Mouse (Mus musculus) MEL (cell line): ENCODE measurements at regions not wholly inside any gene's neighbourhood (a gene's known extent, or its start where the extent isn't known, plus 50 kb on each side); places are given as distances from the start of the nearest gene placed in this dataset.

Experiments used
- DNase-seq: peaks from one replicate; pipeline ENCODE4 v3.0.0; 2011; ENCODE audit warnings: low read depth, low spot score
- H3K27ac ChIP-seq: 2 replicates; pipeline ENCODE4 v1.5.1; 2012; ENCODE audit warnings: low read depth, mild to moderate bottlenecking, control low read depth, low read length, moderate library complexity; ENCODE audit not compliant: control insufficient read depth
- H3K27me3 ChIP-seq, 2 experiments: fragments of 150-350 bp in 1 of 2; sonication (generic) in 1 of 2; 2 replicates each; pipeline ENCODE4 v1.6.1; 2012; ENCODE audit warnings: low read length in 2 of 2, mild to moderate bottlenecking in 2 of 2, improper control_type of control experiment in 1 of 2, moderate library complexity in 1 of 2; ENCODE audit not compliant: insufficient read depth in 2 of 2, control insufficient read depth in 1 of 2
- H3K36me3 ChIP-seq, 2 experiments: 2 replicates each; pipeline ENCODE4 v1.6.1; 2012 to 2014; ENCODE audit warnings: low read length in 2 of 2, improper control_type of control experiment in 1 of 2, inconsistent platforms in 1 of 2, mild to moderate bottlenecking in 1 of 2; ENCODE audit not compliant: insufficient read depth in 2 of 2, control insufficient read depth in 1 of 2
- H3K4me1 ChIP-seq, 2 experiments: fragments of 150-350 bp in 1 of 2; sonication (generic) in 1 of 2; 2 replicates each; pipeline ENCODE4 v1.6.1; 2012; ENCODE audit warnings: low read length in 2 of 2, improper control_type of control experiment in 1 of 2, mild to moderate bottlenecking in 1 of 2; ENCODE audit not compliant: insufficient read depth in 2 of 2, control insufficient read depth in 1 of 2
- H3K4me3 ChIP-seq, 2 experiments: fragments of 150-350 bp in 1 of 2; sonication (generic) in 1 of 2; 2 replicates each; pipeline ENCODE4 v1.5.1; 2012; ENCODE audit warnings: low read depth in 2 of 2, low read length in 2 of 2, mild to moderate bottlenecking in 2 of 2, moderate library complexity in 2 of 2, control low read depth in 1 of 2, improper control_type of control experiment in 1 of 2; ENCODE audit not compliant: control insufficient read depth in 1 of 2, insufficient read depth in 1 of 2
- H3K79me2 ChIP-seq: 2 replicates; pipeline ENCODE4 v1.6.1; 2012; ENCODE audit warnings: mild to moderate bottlenecking, low read length, moderate library complexity; ENCODE audit not compliant: control insufficient read depth, poor library complexity, insufficient read depth
- H3K9ac ChIP-seq: 2 replicates; pipeline ENCODE4 v1.6.1; 2012; ENCODE audit warnings: low read depth, mild to moderate bottlenecking, control low read depth, low read length, moderate library complexity; ENCODE audit not compliant: control insufficient read depth, poor library complexity, severe bottlenecking
- H3K9me3 ChIP-seq: fragments of 150-350 bp; sonication (generic); replicated peaks from 2 replicates; pipeline ENCODE4 v1.6.1; 2012; ENCODE audit warnings: mild to moderate bottlenecking, low read length, improper control_type of control experiment, moderate library complexity; ENCODE audit not compliant: insufficient read depth
- BHLHE40 ChIP-seq: IDR thresholded peaks from 2 replicates; pipeline ENCODE4 v1.6.1; 2012; ENCODE audit warnings: low read depth, mild to moderate bottlenecking, inconsistent platforms, low read length, improper control_type of control experiment, borderline replicate concordance
- E2F4 ChIP-seq: IDR thresholded peaks from 2 replicates; pipeline ENCODE4 v1.6.1; 2011; ENCODE audit warnings: low read depth, low read length, improper control_type of control experiment, borderline replicate concordance
- GATA1 ChIP-seq: IDR thresholded peaks from 2 replicates; pipeline ENCODE4 v1.6.1; 2011; ENCODE audit warnings: low read depth, low read length, improper control_type of control experiment
- JUND ChIP-seq: IDR thresholded peaks from 2 replicates; pipeline ENCODE4 v1.6.1; 2011; ENCODE audit warnings: low read depth, mild to moderate bottlenecking, improper control_type of control experiment, low read length
- KAT2A ChIP-seq: conservative IDR thresholded peaks from 2 replicates; pipeline ENCODE4 v1.6.1; 2012; ENCODE audit warnings: low read depth, low read length, improper control_type of control experiment, inconsistent platforms
- MAFK ChIP-seq: IDR thresholded peaks from 2 replicates; pipeline ENCODE4 v1.6.1; 2011; ENCODE audit warnings: low read depth, mild to moderate bottlenecking, low read length, improper control_type of control experiment, borderline replicate concordance
- MYB ChIP-seq: IDR thresholded peaks from 2 replicates; pipeline ENCODE4 v1.6.1; 2011; ENCODE audit warnings: mild to moderate bottlenecking, low read depth, low read length, improper control_type of control experiment
- NELFE ChIP-seq: IDR thresholded peaks from 2 replicates; pipeline ENCODE4 v1.6.1; 2011; ENCODE audit warnings: low read depth, low read length, improper control_type of control experiment
- POLR2AphosphoS5 ChIP-seq: IDR thresholded peaks from 2 replicates; pipeline ENCODE4 v1.6.1; 2012; ENCODE audit warnings: low read depth, borderline replicate concordance, mild to moderate bottlenecking, inconsistent platforms, low read length, moderate library complexity, mixed read lengths
- RAD21 ChIP-seq: IDR thresholded peaks from 2 replicates; pipeline ENCODE4 v1.6.1; 2011; ENCODE audit warnings: mild to moderate bottlenecking, low read depth, low read length, improper control_type of control experiment
- SIN3A ChIP-seq: IDR thresholded peaks from 2 replicates; pipeline ENCODE4 v1.6.1; 2012; ENCODE audit warnings: low read length, improper control_type of control experiment, inconsistent platforms
- TBP ChIP-seq: IDR thresholded peaks from 2 replicates; pipeline ENCODE4 v1.8.0; 2011; ENCODE audit warnings: low read depth, low read length, improper control_type of control experiment
- TCF12 ChIP-seq: IDR thresholded peaks from 2 replicates; pipeline ENCODE4 v1.6.1; 2014; ENCODE audit warnings: low read depth, mild to moderate bottlenecking, inconsistent platforms, low read length, improper control_type of control experiment, moderate library complexity
- USF2 ChIP-seq, 2 experiments: IDR thresholded peaks; 2 replicates each; pipeline ENCODE4 v1.6.1; 2011 to 2012; ENCODE audit warnings: improper control_type of control experiment in 2 of 2, low read length in 2 of 2, borderline replicate concordance in 1 of 2, inconsistent platforms in 1 of 2, low read depth in 1 of 2, mild to moderate bottlenecking in 1 of 2; ENCODE audit not compliant: insufficient read depth in 1 of 2
- ZKSCAN1 ChIP-seq: IDR thresholded peaks from 2 replicates; pipeline ENCODE4 v1.6.1; 2012; ENCODE audit warnings: low read depth, mild to moderate bottlenecking, inconsistent platforms, low read length, improper control_type of control experiment, moderate library complexity
- ZMIZ1 ChIP-seq: IDR thresholded peaks from 2 replicates; pipeline ENCODE4 v1.6.1; 2012; ENCODE audit warnings: low read depth, mild to moderate bottlenecking, inconsistent platforms, low read length, improper control_type of control experiment, moderate library complexity

- TF ChIP-seq USF2 (IDR thresholded peaks at IDR 0.05; ENCODE audit: borderline replicate concordance in 1 of 2, insufficient read depth in 1 of 2, low read depth in 1 of 2, low read length in 2 of 2) (no peak), POLR2AphosphoS5 (no peak)
Observed at GRCm38 (mm10) chr13:112037731-112038380, 229.1 kb upstream of the Map3k1 start (continued).

DNA sequence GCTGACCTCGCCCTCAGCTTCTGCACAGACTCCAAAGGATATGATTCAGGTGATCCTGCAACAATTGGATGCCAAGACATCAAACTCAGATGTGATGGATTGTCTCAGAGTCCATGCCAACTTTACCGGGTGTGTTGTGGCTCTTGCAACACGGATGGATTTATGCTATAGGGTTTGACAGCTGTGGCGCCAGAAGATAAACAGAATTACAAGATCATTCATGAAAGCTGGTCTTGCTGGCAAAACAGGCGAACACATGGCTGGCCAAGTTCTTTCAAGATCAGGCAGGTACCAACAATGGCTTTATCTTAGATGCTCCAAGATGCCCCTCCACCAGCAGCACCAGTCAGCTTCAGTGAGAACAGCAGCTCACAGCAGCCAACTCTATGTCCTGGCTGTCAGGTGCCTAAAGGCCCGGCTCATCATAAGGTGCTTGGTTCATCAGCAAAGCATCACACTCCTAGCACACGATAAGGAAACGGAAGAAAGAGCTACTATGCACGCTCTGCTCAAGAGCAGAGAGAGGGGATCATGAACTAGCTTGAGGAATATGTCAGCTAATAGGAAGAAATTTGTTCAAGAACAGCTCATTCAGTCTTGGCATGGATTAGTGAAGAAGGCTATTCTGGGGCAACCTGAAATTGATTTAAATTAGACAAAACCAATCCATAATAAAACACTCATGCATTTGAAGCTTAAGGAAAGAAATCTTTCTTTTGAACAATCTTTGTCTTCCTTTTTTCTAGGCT lies 229.9 kb upstream of the Map3k1 start:
- Histone ChIP-seq H3K27me3 (peaks cover 0 to 4% of the 10 kb centered on the region in 2 experiments; a peak in 1 of 4 replicates), H3K79me2 (no peaks in the 10 kb centered on the region), H3K9ac (no peak overlapping the region), H3K27ac (no peak overlapping the region), H3K36me3 (no peaks in the 10 kb centered on the region), H3K9me3 (no peaks in the 10 kb centered on the region), H3K4me1 (no peaks in the 10 kb centered on the region), H3K4me3 (no peak overlapping the region)
- no peak for TF ChIP-seq JUND
- TF ChIP-seq GATA1 = no peak
- TF ChIP-seq BHLHE40 = no peak
- no peak for TF ChIP-seq SIN3A
- no peak for TF ChIP-seq NELFE
- no peak for TF ChIP-seq MAFK
- TF ChIP-seq RAD21 = no peak
- TF ChIP-seq TCF12 = no peak
- no peak for TF ChIP-seq E2F4
- TF ChIP-seq MYB = no peak
- TF ChIP-seq ZKSCAN1 = no peak
- no peak for TF ChIP-seq TBP
- no peak for TF ChIP-seq ZMIZ1
- no peak for TF ChIP-seq KAT2A
- DNase-seq = no peak
